Mouse (Mus musculus): Measurements from ENCODE around the gene Pdp2. TPM values are rescaled to one million over a fixed set of nuclear protein-coding genes. Genes with fewer than 3 reads are reported as not detected.
"Not testable (repeated sequence)": the region's sequence is repeated elsewhere in the genome, so short reads cannot be mapped to it uniquely, and the experiment has no call there.

The Pdp2 gene
- total RNA-seq (2022), result 1 to 10 TPM; 2.0 to 4.6 (median 4.4) TPM

DNA sequence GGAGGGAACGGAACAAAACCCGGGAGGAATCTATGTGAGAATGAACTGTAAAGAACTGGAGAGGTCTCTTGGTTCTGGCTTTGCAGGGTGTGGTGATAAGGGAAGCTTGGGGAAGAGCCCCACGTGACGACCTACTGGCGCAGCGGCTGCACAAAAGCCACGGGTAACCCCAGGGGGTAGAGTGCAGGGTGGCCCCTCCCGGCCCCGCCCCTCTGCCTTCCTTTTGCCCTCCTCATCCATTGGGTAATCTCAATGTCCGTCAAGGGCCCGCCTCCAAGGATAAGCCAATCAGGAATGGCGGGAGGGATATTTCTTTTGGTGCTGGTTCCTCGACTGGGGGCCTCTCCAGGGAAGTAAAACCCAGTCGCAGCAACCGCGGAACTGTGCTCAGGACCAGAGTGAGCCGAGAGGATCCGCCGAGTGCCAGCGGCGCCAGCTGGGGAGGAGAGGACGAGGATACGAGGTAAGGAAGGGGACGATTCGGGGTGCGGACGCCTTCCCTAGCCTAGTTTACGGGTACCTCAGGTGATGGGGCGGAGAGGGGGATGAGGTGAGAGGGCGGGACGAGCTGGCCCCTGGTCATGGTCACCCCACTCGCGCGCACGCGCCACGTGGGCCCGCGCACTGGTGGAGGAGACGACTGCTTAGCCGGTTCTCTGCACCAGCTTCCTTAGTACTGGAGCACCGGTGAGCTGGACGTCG is at the start of gene Pdp2:
TSS of gene Pdp2 (plus strand) at position 319 of the 702 bp plus-strand sequence.
- peak; percentile 82 to 83 for DNase-seq (ENCODE audit: low spot score in 2 of 2)

DNA sequence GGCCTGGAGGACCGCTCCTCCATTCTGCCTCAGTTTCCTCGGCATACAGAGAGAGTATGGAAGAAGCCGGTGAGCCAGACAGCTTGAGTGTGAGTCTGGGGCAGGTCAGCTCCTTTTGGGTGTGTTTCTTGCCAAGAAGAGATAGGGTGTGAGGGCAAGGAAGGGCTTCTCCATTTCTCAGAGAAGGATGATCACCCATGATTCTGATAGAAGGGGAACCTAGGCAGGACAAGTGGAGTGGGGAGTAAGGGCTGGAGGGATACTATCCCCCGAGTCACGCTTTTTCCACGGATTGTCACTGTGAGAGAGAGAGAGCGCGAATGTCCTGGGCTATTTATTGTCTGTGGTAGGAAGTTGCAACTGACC is 49.8 kb upstream of the Pdp2 start:
- no peak for DNase-seq (ENCODE audit: low spot score in 2 of 2)

DNA sequence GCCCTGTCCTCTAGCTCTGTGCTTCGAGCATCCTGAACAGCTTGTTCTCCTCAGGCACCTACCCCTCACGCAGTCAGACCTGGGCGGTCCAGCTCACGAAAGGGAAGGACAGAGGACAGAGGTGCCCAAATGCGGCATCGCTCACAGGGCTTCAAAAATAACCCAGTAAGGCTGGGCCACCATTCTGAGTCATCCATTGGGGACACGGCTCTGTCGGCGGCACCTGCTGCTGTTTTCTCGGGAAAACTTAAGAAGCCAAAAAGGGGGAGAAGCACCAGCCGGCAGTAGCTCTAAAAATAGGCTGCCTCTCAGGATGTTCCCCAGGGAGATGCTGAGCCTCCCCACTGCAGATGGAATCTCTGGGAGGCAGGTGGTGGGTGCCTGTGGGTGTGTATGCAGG is 49.1 kb upstream of the Pdp2 start:
- no peak for DNase-seq (ENCODE audit: low spot score in 2 of 2)

DNA sequence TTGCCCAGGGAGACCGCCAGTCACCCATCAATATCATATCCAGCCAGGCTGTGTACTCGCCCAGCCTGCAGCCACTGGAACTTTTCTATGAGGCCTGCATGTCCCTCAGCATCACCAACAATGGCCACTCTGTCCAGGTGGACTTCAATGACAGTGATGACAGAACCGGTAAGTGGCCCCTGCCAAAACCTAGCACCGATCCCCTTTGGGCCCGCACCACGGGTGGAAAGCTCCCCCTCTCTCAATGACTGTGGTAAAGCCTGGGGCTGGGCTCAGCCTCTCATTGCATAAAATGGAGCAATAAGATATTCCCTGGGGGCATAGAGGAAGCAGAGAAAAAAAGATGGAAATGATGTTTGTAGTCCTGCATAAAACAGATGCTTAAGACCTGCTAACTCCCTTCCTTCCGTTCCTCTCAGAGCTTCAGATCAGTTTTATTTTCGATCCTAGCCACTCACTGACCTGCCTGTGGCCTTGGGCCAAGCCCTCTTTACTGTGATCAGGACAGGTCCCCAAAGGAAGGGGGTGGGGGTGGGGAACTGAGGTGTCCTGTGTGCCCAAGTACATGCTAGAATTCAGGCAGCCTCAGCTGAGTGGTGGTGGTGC is 47.7 kb upstream of the Pdp2 start:
- no peak for DNase-seq (ENCODE audit: low spot score in 2 of 2)

DNA sequence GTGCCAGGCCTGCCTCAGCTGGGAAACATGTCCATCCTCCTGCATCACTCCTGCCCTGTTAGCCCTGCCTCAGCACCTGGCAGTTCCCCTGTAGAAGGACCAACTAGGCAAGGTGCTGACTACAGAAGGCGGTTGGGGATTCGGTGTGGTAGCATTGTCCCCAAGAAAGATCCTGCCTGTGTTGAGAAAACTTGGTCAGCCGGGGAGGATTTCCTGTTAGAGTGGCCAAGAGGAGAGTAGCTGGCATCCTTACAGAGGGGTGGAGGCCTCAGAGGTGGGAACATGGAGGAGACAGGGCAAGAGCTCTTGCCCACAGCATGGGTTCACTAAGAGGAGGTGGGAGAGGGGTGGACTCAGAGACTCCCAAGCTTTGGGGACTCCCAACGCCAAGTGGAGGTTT is 36.1 kb upstream of the Pdp2 start:
- DNase-seq (ENCODE audit: low spot score in 2 of 2), result no peak

DNA sequence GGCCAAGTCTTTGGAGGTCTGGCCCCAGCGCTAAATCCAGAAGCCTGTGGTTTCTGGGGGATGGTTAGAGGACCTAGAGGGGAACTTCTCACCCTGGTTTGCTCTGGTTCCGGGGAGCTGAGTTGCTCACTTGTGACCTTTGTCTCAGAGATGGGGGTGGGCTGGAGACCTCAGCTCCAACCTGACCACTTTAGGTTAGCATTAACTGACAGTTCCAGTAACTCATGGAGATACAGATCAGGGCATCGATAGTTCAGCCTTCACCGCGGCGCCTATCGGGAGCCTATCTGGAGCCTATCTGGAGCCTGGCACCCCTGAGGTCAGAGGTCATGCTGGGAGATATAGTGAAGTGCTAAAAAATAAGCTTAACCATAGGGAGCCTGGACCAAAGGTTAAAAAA is 34.0 kb upstream of the Pdp2 start:
- DNase-seq (ENCODE audit: low spot score in 2 of 2), result no peak

DNA sequence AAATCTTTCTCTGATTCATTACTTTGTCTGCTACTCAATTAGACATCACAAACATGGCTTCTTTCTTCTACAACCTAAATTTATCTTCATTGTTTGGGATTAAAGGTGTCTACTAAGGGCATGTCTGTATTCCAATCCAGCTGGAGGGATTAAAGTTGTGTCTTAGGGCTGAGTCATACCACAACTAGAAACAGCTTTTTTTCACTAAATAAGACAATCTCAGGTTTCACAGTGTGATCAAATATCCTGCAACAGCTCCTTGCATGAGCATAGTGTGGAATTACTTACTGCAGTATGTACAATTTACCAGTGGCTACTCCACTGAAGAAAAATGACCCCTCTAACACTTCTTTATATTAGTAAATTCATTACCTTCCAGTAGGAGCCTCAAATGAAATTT is 30.5 kb upstream of the Pdp2 start:
- no peak for DNase-seq (ENCODE audit: low spot score in 2 of 2)

DNA sequence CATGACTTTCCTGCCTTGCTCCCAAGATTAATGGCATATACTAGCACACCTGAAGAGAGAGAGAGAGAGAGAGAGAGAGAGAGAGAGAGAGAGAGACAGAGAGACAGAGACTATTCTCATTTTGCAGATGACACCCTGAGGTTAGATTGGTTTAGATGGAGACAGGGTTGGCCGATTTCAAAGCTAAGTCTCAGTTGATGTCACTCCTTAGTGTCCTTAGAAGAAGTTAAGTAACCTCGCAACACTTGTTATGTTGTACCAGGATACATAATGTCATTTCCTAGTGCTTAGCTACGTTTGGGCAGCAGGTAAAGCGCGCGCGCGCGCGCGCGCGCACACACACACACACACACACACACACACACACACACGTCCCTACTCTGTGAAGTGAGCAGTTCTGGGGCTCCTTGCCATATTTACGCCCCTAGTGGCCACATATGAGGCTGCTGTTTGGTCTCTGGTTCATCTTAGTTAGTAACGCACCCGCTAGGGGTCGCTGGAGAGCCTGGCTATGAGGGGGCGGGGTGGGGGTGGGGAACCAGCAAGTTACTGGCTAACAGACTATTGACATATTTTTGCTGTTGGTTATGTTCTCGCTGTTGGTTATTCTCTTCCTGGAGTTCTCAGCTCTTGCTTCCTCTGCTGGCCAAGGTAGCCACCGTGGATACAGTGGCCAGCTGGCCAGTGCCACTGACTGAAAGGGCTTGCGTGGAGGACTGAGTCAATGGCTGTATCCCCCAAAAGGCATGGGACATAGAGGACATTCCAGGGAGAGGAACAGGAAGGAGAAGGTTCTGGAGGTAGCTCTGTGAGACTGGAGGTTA is 26.4 kb upstream of the Pdp2 start:
- peak; percentile 75 to 82 for DNase-seq (ENCODE audit: low spot score in 2 of 2)

DNA sequence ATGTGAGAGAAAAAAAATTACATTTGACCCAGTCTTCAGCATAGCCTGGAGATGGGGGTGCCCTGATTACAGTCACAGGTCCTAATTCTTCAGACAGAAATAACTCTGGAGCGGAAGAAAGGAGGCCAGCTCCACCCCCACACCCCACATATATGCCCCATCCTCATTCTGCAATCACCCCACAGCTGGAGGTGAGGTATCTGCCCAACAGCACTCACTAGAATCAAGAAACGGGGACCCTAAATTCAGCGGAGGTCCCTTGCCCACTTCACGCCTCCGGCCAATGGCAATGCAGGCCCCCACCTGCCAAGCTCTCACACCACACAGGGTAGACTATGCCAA is 25.8 kb upstream of the Pdp2 start:
- no peak for DNase-seq (ENCODE audit: low spot score in 2 of 2)

DNA sequence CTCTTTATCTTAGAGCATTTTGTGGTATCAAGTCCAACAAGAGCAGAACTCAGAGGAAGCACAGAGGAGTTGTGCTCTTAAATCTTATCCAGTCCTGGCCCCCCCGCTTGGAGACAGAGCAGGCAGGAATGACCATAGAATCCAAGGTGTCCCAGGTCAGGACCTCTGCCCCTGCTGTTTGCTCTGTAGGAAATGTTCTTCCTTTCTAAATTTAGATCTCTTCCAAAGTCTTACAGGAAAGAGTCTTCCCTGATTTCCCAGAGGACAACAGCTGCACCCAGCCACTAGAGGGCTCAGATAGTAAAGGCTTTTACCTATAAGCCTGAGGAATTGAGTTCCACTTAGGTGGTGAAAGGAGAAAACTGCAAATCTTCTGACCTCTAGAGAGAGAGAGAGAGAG is 21.7 kb upstream of the Pdp2 start:
- DNase-seq (ENCODE audit: low spot score in 2 of 2), result no peak

DNA sequence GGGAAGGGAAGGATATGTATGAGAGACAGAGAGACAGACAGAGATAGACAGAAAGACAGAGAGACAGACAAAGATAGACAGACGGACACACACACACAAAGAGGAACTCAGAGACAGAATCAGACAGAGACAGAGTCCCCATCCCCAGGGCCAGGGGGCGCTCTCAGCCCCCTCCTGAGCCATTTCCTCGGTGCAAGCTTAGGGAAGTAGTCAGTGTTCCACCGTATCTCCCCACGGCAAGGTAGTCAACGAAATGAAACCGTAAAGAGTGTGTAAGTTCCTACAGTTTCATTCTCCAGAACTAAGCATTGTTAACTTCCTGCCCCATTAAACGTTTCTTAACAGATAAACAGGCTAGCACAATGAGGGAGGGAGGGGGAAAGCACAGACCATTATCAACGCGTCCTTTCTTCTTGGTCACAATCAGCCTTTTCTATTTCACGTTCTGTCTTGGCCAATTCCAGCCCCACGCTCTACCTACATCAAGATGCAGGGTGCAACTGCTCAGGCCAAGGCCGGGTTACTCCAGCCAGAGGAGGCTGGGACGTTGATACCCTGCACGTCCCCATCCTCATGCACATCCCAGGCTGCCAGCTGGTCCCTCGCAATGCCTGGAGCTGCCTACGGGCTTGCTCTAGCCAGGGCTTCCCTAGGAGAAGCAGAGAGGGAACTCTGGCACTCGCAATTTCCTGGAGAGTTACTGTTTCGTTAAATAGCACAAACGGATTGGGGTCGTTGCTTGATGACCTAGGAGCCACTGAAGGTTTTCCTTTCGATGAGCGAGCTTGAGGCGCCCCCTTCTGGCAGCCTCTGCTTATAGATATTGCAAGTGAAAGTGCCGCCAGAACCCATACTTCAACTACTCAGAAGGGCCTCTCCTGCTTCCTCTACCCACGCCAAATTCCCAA is 20.6 kb upstream of the Pdp2 start:
- DNase-seq (ENCODE audit: low spot score in 2 of 2), result peak; percentile 53 to 69

DNA sequence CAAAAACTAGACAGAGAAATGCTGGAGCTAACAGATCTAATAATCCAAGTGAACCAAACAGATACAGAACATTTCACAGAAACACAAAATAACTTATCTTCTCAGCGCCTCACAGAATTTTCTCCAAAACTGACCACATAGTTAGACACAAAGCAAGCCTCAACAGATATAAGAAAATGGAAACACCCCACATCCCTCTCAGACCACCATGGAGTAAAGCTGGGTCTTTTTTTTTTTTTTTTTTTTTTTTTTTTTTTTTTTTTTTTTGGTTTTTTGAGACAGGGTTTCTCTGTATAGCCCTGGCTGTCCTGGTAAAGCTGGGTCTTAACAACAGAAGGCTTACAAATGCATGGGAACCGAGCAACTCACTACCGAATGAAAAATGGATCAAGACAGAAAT is 14.4 kb upstream of the Pdp2 start:
- no peak for DNase-seq (ENCODE audit: low spot score in 2 of 2)

DNA sequence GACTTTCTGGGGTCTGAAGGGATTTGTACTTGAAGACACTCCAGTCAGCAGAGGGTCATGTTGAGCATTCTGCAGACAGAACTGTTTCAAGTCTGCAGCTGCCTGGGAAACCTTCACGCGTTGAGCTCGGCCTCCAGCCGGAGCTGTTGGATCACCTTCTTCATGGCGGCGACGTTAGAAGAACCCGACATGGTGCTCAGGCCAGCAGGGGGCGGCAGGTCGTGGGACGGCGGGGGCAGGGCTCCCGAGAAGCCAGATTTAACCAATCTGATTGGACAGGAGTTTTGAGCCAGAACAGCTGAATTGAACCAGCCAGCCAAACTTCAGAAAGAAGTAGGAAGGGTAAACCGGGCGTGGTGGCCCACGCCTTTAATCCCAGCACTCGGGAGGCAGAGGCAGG is 13.6 kb upstream of the Pdp2 start:
- not testable (repeated sequence) for DNase-seq (ENCODE audit: low spot score in 2 of 2)

DNA sequence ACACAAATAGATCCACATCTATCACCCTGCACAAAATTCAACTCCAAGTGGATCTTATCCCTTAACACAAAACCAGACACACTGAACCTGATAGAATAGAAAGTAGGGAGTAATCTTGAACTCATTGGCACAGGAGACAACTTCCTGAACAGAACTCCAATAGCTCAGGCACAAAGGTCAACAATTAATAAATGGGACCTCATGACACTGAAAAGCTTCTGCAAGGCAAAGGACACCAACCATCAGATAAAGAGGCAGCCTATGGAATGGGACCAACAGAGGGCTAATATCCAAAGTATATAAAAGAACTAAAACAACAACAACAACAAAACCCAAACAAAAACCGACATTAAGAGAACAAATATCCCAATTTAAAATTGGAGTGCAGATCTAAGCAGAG is 6.7 kb upstream of the Pdp2 start:
- no peak for DNase-seq (ENCODE audit: low spot score in 2 of 2)

DNA sequence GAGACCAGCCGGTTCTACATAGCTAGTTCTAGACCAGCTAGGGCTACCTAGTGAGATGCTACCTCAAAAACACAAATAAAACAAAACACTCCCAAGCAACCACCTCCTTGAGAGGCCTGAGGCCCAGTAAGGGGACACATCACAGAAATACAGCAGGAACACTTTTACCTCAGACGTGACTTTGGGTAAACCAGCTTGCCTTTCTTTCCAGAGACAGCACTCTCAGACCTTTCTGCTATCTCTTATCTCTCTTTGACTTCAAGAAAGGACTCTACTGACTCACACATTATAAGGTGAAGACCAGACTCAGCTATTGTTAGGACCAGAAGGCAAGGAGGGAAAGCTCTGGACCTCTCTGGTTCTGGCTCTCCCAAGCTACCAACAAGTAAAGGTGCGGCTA is 967 bp upstream of the Pdp2 start:
- DNase-seq (ENCODE audit: low spot score in 2 of 2), result no peak

DNA sequence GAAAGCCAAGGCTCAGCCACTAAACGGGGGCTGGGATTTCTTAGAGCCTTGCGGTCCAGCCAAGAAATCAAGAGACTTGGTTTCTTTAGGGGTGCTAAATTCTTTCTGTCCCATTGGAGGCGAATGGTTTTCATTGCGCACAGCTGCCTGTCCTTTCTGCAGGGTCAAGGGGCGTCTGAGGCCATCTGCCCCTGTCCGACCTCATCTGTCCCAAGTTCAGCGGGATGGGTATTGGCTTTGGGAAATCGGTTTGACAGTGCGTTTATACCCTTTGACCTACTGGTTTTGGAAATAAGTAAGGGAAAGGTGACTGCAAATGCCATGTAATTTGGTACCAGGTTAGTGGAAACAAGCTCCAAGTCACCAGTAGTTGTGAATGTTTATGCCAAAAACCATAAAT is 605 bp downstream of the Pdp2 start:
- DNase-seq (ENCODE audit: low spot score in 2 of 2), result no peak

DNA sequence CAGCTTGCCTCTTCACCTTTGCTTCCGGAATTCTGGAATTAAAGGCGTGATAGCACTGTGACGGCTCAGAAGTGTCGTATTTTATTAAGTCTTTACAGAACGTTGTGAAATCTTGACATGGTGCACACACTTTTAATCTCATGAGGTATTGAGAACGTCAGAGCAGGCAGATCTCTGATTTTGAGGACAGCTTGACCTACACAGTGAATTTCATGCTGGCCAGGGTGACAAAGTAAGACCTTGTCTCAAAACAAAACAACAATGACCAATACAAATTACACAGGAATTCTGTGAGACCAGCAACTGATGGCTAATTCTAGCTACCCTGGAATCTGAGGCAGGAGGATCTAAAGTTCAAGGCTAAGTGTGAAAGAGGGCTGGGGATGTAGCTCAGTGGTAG is 1.3 kb downstream of the Pdp2 start:
- DNase-seq (ENCODE audit: low spot score in 2 of 2), result no peak

DNA sequence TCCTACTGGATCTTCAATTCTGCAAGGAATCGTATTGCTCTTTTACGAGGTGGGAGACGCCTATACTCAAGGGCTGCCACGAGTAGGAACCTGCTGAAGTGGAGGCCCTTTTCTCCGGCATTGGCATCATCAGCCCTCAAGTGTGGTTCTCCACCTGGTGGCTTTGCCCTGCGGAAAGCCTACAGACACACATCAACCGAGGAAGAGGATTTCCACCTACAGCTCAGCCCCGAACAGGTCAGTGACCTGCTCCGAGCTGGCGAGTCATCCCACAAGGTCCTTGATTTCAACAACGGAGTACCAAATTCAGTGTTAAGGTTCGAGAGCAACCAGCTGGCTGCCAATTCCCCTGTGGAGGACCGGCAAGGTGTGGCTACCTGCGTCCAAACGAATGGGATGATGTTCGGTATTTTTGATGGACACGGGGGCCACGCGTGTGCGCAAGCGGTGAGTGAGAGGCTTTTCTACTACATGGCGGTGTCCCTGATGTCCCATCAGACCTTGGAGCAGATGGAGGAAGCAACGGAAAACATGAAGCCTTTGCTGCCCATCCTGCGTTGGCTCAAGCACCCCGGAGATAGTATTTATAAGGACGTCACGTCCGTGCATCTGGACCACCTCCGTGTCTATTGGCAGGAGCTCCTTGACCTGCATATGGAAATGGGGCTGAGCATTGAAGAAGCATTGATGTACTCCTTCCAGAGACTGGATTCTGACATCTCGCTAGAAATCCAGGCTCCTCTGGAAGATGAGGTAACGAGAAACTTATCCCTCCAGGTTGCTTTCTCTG is 2.5 kb downstream of the Pdp2 start:
- DNase-seq (ENCODE audit: low spot score in 2 of 2), result no peak

DNA sequence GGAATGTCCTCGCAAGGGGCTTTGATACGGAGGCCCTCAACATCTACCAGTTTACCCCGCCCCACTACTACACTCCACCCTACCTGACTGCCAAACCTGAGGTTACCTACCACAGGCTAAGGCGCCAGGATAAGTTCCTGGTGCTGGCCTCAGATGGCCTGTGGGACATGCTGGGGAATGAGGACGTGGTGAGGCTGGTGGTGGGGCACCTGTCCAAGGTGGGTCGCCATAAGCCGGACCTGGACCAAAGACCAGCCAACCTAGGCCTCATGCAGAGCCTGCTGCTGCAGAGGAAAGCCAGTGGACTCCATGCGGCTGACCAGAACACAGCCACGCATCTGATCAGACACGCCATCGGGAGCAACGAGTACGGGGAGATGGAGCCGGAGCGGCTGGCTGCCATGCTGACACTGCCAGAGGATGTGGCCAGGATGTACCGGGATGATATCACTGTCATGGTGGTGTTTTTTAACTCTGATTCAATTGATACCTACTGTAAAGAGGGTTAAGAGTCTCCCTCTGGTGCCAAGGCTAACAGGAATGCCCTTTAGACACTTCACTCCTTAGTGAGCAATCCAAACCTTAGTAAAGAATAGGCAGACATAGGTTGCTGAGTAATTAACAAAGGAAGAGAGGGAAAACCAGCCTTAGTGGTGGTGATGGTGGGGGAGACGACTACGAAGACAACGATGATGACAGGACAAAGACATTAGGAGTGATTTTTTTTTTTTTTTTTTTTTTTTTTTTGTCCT is 3.5 kb downstream of the Pdp2 start:
- DNase-seq (ENCODE audit: low spot score in 2 of 2), result no peak

Measured in gastrocnemius, adult 8-10 months (tissue).